Mouse (Mus musculus): ENCODE measurements around the gene Gusb. TPM values are rescaled to one million over a fixed set of nuclear protein-coding genes. Genes with fewer than 3 reads are reported as not detected.

Gene Gusb
- total RNA-seq, 2 experiments from 2014 or later: 10.5 to 11.8 TPM

DNA sequence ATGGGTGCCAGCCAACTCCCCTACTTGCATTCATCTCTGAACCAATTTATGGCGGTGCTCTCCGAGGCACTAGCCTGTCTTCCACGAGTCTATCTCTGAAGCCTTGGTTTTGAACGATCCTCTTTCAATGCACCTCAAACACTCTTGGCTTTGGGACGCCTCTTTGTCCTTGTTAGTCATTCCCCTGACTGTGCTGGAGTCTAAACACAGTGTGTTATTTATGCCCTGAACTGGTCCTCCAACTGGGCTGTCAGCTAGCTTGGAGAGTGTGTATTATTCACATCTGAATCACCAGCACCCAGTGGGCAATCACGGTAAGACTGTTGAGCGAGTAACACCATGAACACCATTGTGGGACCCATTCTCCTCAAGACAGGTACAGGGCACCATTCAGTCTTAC is 24.8 kb upstream of the Gusb start:
- intact Hi-C loops (cut with DNase I): no loop called here

DNA sequence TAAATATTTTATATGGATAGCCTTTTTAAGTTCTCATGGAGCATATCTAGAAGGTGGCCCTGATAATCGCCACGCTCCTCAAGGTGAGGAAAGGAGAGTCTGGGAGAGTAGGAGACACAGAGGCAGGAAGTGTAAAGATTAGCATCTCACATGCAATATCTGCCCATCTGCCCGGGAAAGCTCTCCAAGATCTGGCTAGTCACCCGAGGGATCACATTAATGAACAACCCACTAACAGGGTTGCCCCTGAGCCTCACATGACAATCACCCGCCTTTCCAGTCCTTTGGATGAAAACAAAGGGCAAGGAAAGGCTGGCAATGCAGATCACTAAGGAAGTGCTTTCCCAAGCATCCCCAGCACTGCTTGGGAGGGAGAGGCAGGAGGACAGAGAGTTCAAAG is 24.3 kb upstream of the Gusb start:
- intact Hi-C loops (cut with DNase I): no loop called here
- no peak for DNase-seq (ENCODE audit: low spot score in 2 of 2)

More for the DNA sequence above, 24.8 kb upstream of the Gusb start:
- DNase-seq (ENCODE audit: low spot score in 2 of 2): no peak

DNA sequence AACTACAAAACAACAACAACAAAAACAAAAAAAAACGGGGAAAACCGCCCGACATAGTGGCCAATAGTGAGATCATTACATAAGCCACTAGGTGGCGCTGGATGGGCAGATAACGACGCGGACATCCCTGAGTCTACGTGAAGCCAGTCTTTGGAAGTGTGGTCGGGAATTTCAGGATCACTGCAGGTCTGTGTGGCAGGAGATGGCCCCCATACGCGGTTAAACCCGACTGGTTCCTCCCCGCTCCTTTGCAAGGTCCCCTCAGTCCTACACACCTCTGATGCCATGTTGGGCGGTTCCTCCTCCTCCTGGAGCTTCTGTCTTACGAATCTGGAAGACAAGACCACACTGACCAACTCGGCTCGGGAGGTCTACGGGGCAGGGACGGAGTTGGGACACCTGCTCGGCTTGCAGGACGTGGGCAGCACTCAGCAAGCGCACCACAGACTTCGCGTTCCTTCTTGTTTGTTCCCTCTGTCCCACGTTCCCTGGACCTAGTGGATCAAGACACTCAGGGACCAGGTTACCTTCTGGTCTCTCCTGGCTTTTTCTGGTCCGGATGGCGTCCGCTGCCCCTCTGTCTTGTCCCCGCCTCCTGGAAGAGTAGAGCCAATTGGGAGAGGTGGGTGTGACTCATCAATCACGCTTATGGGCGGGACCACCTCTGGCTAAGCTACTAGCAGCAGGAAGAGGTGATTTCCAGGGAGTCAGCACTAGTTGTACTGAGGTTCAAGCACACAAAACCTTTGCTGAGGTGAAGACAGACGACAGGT is 21.1 kb upstream of the Gusb start:
- DNase-seq (ENCODE audit: low spot score in 2 of 2): peak; percentile 65
- intact Hi-C loops (cut with DNase I): loop anchor here (1.0 kb wide), 1 partner anchor 115 kb away; no protein-coding TSS in a partner anchor

DNA sequence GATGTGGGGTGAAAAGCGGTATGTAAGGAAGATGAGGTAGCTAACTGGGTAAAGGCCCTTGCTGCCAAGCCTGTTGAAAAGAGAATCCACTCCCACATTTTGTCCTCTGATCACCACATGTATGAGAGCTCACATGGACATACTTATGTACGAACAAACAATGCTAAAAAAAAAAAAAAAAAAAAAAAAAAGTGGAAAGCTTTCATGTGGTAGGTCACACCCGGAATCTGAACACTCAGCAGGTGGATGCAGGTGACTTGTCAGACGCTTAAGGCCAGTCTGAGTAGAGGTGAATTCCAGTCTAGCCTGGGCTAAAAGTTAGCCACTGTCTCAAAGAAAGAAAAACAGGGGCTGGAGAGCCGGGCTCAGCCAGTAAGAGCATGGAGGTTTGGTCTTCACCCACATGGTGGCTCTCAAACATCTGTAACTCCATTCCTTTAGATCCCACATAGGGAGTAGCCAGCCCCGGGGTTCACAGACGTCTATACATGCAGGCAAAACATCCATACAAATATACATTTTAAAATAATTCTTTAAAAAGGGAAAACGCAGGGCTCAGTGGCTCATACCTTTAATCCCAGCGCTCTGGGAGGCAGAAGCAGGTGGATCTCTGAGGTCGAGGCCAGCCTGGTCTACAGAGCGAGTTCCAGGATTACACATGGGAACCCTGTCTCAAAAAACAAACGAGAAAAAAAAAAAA is 20.4 kb upstream of the Gusb start:
- intact Hi-C loops (cut with DNase I): loop anchor here (1.0 kb wide), 1 partner anchor 116 kb away; no protein-coding TSS in a partner anchor

DNA sequence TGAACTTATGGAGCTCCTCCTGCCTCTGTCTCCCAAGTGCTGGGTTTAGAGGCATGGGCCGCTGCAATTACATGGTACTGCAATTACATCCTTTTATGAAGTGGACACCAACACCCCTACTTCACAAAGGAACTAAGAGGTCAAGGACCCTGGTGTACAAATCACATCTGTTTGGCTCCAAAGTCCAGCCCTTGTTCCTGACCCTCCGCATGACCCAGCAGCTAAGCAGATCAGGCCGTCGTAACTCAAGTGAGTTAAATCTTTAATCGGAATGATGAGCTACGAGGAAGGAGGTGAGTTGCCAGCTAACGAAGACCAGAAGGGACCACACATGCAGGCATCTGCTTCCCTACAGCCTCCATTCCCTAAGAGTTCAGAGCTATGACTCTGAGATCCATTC is 19.5 kb upstream of the Gusb start:
- no peak for DNase-seq (ENCODE audit: low spot score in 2 of 2)
- intact Hi-C loops (cut with DNase I): no loop called here

More for the DNA sequence above, 20.4 kb upstream of the Gusb start:
- no peak for DNase-seq (ENCODE audit: low spot score in 2 of 2)

DNA sequence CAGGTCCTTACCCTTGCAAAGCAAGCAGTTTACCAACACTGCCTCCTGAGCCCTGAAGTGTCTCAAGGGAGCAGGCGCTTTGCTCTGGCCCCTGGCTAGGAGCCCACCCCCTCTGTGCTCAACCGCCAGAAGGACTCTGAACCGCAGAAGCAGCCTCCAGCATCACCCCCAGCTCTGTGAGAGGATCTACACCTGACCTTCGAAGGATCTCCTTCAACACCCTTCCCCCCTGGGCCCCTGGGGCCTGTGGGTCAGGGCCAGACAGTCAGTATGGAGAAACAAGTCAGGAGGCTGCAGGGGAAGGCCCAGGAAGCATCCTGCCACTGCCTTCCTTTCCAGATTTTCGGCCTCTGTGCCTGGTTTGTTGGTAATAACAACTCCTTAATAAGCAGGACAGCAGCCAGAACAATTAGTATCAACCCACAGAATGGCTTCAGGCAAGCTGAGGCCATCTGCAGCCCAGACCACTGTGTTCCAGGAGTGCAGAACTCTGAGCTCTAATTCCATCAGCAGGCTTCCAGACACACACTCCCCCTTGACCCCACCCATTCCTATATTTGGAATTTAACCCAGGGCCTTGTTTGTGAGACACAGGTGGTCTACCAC is 18.6 kb upstream of the Gusb start:
- DNase-seq (ENCODE audit: low spot score in 2 of 2): no peak
- intact Hi-C loops (cut with DNase I): no loop called here

DNA sequence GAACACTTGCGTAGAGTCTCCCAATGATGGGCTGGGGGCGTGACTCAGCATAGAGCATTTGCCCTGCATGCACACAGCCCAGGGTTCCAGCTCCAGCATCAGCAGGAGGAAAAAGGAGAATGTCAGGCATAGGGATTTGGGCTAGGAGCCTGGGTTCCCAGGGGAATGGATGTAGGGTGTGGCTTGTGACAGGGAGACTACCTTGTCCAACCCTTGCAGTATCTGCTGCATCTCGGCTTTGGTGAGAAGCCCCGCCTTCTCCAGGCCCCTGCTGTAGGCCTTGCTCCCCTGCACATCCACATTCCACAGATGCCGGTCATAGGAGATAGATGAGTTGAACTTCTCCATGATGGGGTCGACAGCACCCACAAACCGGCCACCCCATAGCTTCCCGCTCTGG is 16.6 kb upstream of the Gusb start:
- DNase-seq (ENCODE audit: low spot score in 2 of 2): no peak
- intact Hi-C loops (cut with DNase I): no loop called here

DNA sequence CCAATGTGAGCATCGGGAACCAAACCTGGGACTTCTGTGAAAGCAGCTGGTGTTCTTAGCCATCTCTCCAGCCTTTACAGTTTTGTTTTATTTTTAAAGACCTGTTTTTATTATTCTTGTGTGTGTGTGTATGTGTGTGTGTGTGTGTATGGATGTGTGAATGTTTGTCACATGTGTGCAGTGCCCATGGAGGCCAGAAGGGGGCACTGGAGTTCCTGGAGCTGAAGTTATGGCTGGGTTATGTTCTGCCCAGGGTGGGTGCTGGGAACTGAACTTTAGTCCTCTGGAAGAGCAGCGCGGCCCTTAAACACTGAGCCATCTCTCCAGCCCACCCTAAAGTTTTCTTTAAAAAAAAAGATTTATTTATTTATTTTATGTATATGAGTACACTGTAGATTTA is 12.3 kb upstream of the Gusb start:
- intact Hi-C loops (cut with DNase I): no loop called here
- no peak for DNase-seq (ENCODE audit: low spot score in 2 of 2)

DNA sequence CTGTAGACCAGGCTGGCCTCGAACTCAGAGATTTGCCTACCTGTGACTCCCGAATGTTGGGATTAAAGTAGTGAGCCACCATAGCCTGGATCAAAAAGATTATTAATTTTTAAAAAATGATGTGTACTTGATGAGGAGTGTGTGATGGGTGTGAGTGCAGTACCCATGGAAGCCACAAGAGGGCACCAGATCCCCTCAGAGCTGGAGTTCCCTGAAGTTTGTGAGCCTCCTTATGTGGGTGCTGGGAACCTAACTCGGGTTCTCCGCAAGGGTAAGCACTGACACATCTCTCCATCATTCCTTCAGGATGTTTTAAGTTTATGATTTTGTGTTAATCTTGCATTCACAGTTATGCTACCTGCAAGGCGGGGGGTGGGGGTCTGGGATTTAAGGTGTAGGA is 8.1 kb upstream of the Gusb start:
- no peak for DNase-seq (ENCODE audit: low spot score in 2 of 2)
- intact Hi-C loops (cut with DNase I): no loop called here

DNA sequence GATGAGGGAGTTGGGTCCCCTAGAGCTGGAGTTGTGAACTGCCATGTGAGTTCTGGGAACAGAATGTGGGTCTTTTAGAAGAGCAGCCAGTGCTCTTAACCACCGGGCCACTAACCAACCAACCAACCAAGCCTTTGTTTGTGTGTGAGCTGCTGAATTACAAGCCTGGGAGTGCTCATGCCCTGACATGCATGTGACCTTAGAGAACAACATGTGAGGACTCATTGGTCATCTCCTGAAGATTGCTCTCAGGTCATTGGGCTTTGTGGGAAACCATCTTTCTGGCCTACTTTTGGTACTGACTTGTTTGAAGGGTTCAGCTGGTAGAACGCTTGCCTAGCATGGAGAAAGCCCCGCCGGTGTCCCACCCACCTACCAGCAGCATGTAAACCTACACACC is 6.9 kb upstream of the Gusb start:
- intact Hi-C loops (cut with DNase I): no loop called here
- no peak for DNase-seq (ENCODE audit: low spot score in 2 of 2)

DNA sequence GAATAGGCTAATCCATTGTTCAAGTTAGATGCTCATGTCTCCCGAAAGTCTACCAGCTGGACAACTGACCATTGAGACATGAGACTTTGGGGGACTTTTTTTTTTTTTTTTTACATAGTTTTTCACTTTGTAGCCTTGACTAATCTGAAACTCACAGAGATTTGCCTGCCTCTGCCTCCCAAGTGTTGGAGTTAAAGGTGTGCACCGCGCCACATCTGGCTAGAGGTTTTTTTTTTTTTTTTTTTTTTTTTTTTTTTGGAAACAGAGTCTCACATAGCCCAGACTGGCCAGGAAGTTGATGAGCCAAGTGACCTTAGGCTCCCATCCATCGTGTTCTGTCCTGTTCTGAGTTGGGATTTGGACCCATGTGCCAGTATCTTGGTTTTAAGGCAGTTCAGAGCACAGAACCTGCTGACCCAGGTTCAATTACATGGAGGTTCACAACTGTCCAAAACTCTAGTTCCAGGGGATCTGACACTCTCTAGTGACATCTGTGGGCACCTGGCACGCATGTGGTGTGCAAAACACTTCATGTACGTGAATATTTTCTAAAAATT is 5.3 kb upstream of the Gusb start:
- intact Hi-C loops (cut with DNase I): no loop called here
- no peak for DNase-seq (ENCODE audit: low spot score in 2 of 2)

DNA sequence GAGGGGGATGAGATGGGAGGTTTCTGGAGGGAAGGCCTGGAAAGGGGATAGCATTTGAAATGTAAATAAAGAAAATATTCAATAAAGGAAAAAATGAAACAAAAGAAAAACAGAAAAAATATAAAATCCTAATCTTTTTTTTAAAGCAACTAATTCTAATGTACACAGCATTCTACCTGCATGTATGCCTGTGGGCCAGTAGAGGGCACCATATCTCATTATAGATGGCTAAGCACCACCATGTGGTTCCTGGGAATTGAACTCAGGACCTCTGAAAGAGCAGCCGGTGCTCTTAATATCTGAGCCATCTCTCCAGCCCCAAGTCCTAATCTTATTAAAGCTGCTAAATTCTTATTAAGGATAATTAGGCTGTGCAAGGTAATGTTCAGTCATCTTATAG is 4.5 kb upstream of the Gusb start:
- intact Hi-C loops (cut with DNase I): no loop called here
- no peak for DNase-seq (ENCODE audit: low spot score in 2 of 2)

DNA sequence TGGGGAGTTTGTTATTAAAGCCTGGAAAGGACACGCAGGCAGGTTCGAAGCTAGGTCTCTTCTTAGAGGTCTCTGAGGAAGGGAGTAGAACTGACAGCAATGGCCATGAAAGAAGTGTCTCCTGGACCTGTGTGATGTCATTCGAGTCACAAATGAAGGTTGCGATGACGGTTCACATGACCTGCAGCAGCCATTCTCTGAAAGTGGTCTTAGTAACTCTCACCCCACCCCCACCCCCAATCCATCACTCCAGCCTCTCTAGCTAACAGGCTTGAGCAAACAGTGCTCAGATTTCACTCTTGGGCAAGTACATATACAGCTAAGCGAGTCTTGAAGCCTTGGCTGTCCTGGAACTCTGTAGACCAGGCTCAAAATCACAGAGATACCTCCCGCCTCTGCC is 380 bp upstream of the Gusb start:
- no peak for DNase-seq (ENCODE audit: low spot score in 2 of 2)
- intact Hi-C loops (cut with DNase I): no loop called here

DNA sequence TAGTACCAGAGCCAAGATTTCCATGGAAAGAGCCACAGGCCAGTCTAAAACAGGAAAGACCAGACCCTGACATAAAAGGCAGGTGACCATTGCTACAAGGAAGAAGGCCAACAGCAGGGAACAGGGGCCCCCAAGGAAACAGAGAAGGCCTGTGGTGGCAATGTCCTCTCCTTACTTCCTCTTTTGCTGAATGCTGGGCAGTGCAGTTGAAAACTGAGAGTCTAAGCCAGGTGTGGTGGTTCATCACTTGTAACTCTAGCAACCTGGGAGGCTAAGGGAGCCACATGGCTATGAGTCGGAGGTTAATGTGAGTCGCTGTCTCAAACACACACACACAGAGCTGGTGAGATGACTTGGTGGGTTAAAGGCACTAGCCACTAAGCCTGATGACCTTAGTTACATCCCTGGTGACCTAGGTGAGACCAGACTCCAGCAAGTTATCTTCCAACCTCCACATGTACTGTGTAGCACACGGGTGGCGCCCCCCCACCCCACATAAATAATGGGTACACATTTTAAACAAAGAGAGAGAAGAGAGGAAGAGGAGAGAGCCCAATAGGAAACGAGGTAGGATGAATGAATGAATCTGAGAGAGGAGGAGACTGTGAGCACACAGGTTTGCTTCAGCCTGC is 1.4 kb downstream of the Gusb start:
- DNase-seq (ENCODE audit: low spot score in 2 of 2): no peak
- intact Hi-C loops (cut with DNase I): no loop called here

DNA sequence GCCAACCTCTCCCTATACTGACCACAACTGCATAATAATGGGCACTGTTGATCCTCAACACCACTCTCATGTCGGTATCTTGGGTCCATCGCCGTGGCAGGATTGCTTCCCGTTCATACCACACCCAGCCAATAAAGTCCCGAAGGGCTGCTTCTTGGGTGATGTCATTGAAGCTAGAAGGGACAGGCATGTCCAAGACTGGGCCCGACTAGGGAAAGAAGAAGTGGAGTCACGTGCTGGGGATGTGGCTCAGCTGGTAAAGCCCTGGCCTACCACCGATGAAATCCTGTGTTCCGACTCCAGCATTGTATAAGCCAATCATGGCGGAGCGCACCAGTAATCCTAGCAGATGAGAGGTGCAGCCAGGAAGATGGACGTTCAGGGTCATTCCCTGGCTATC is 2.1 kb downstream of the Gusb start:
- intact Hi-C loops (cut with DNase I): no loop called here
- no peak for DNase-seq (ENCODE audit: low spot score in 2 of 2)

DNA sequence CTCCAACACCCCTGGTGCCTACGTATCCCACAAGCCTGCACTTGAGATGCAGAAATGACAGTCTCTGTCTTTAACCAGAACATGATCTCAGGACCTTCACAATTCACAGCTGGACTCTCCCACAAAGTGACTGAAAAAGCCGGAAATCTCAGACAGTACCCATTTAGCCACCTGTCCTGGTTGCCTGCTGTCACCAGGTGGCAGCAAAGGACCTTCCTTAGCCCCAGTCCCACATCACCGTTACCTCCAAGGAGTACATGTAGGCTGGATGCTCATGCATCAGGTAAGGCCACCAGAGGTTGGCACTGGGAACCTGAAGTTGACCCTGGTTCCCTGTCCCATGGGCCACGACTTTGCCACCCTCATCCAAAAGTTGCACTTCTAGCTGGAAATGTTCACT is 3.8 kb downstream of the Gusb start:
- peak; percentile 37 to 39 for DNase-seq (ENCODE audit: low spot score in 2 of 2)
- intact Hi-C loops (cut with DNase I): no loop called here

DNA sequence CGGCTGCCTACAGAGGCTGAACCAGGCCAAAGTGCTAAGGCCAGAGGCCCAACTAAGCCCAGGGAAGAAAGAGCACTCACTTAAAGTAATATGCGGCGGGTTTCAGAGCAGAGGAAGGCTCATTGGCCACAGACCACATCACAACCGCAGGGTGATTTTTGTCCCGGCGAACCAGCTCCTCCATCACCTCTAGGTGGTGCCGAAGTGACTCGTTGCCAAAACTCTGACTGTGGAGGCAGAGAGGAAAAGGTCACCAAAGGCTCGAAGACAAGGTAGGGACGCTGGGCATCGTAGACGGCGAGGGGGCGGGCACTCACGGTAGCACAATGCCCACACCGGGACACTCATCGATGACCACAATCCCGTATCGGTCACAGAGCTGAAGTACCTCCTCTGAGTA is 5.1 kb downstream of the Gusb start:
- intact Hi-C loops (cut with DNase I): no loop called here
- no peak for DNase-seq (ENCODE audit: low spot score in 2 of 2)

DNA sequence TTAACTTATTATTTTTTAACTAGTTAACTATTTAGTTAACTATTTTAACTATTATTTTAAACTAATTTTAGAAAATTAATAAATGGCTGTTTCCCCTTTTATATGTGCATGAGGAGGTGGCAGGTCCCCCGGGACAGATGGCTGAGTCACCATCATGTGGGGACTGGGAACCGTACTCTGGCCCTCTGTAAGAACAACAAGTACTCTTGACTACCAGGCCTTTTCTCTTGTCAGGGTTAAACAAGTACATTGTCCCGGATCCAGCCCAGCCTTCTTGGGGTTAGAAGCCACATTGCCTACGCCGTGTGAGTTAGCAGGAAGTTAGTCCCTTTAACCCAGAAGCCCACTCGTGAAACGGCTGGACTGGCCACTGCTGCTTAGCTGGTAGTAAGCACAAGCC is 7.9 kb downstream of the Gusb start:
- intact Hi-C loops (cut with DNase I): no loop called here
- DNase-seq (ENCODE audit: low spot score in 2 of 2): no peak

DNA sequence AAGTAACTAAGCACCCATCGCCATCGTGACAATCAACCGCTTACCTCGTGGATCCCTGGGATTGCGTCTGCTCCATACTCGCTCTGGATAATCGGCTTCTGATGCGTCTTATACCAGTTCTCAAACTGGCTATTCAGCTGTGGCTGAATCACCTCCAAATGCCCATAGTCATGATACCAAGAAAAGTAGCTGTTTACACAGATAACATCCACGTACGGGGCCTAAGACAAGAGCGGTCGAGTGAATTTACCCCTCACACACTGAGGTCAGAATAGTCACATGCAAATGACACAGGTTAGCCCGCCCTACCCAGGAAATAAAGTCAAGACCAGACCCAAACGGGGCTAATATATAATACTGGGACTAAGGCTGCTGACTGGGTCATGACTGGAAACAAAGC is 9.5 kb downstream of the Gusb start:
- DNase-seq (ENCODE audit: low spot score in 2 of 2): no peak
- intact Hi-C loops (cut with DNase I): no loop called here

DNA sequence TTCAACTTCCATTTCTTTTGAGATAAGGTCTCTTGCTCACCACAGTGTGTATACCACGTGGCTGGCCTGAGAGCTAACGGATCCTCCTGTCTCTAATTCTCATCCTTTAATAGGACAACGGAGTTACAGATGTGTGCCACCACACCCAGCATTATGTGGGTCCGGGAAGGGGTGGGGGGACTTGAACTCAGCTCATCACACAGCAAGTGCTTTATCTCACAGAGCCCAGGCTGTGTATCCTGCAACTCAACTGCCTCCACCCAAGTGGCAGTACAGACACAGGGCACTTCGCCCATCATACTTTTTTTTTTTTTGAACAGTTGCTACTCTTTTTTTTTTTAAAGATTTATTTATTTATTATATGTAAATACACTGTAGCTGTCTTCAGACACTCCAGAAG is 11.0 kb downstream of the Gusb start:
- no peak for DNase-seq (ENCODE audit: low spot score in 2 of 2)
- intact Hi-C loops (cut with DNase I): no loop called here
